Mouse (Mus musculus): ENCODE results near the gene Gpr108. TPM values are rescaled to one million over a fixed set of nuclear protein-coding genes. Genes with fewer than 3 reads are reported as not detected.

Gpr108 gene
- polyA plus RNA-seq, 1 experiment from 2014 or later = 16.2 TPM

- Histone ChIP-seq H3K27me3 (replicated peaks; ENCODE audit: control insufficient read depth, insufficient read depth, low read length) (no peaks in the 10 kb centered on the region), H3K9ac (ENCODE audit: low read depth, low read length) (no peak overlapping the region), H3K9me3 (ENCODE audit: control insufficient read depth) (no peaks in the 10 kb centered on the region), H3K4me1 (replicated peaks; ENCODE audit: control insufficient read depth, insufficient read depth, low read length) (peaks cover 6% of the 10 kb centered on the region; the same call in 1 of the 2 replicates), H3K4me2 (replicated peaks; ENCODE audit: low read depth) (peak overlapping the region; percentile 68), H3K36me3 (ENCODE audit: control insufficient read depth, insufficient read depth) (peaks cover 25% of the 10 kb centered on the region), H3K27ac (ENCODE audit: low read depth, low read length) (peak overlapping the region; percentile 94), H3K4me3 (ENCODE audit: low read depth, low read length) (no peak overlapping the region)
- TF ChIP-seq CTCF (IDR thresholded peaks at IDR 0.05; ENCODE audit: low read depth) = no peak
- ATAC-seq = no peak
- WGBS = 80% methylated on average over 1 of the region's 1 CpGs
These were observed 16.0 kb downstream of the Gpr108 start for GRCm38 (mm10) chr17:57232200-57232599.

GRCm38 (mm10) chr17:57231321-57231771, 16.9 kb downstream of the Gpr108 start:
- Histone ChIP-seq H3K27me3 (replicated peaks; ENCODE audit: control insufficient read depth, insufficient read depth, low read length) (no peaks in the 10 kb centered on the region), H3K9ac (ENCODE audit: low read depth, low read length) (no peak overlapping the region), H3K27ac (ENCODE audit: low read depth, low read length) (peak overlapping the region; percentile 46), H3K4me3 (ENCODE audit: low read depth, low read length) (no peak overlapping the region), H3K36me3 (ENCODE audit: control insufficient read depth, insufficient read depth) (peaks cover 16% of the 10 kb centered on the region), H3K4me2 (replicated peaks; ENCODE audit: low read depth) (no peak overlapping the region), H3K9me3 (ENCODE audit: control insufficient read depth) (no peaks in the 10 kb centered on the region), H3K4me1 (replicated peaks; ENCODE audit: control insufficient read depth, insufficient read depth, low read length) (peaks cover 6% of the 10 kb centered on the region; the same call in 1 of the 2 replicates)
- TF ChIP-seq CTCF (IDR thresholded peaks at IDR 0.05; ENCODE audit: low read depth) = no peak
- ATAC-seq = peak; percentile 22; the same call in 1 of the 2 replicates

- WGBS = 29% methylated on average over 6 of the region's 6 CpGs
- Histone ChIP-seq H3K27ac (ENCODE audit: low read depth, low read length) (no peak overlapping the region), H3K4me3 (ENCODE audit: low read depth, low read length) (no peak overlapping the region), H3K4me2 (replicated peaks; ENCODE audit: low read depth) (no peak overlapping the region), H3K27me3 (replicated peaks; ENCODE audit: control insufficient read depth, insufficient read depth, low read length) (no peaks in the 10 kb centered on the region), H3K4me1 (replicated peaks; ENCODE audit: control insufficient read depth, insufficient read depth, low read length) (peaks cover 6% of the 10 kb centered on the region; the same call in 1 of the 2 replicates), H3K9me3 (ENCODE audit: control insufficient read depth) (no peaks in the 10 kb centered on the region), H3K9ac (ENCODE audit: low read depth, low read length) (no peak overlapping the region), H3K36me3 (ENCODE audit: control insufficient read depth, insufficient read depth) (peaks cover 11% of the 10 kb centered on the region; the same call in 1 of the 2 replicates)
- TF ChIP-seq CTCF (IDR thresholded peaks at IDR 0.05; ENCODE audit: low read depth) = no peak
- ATAC-seq = no peak
These were observed 17.5 kb downstream of the Gpr108 start for GRCm38 (mm10) chr17:57230728-57231125.

GRCm38 (mm10) chr17:57229851-57230727, 18.2 kb downstream of the Gpr108 start:
- no peaks in the 10 kb centered on the region for H3K27me3 ChIP-seq (replicated peaks; ENCODE audit: control insufficient read depth, insufficient read depth, low read length)
- H3K4me1 ChIP-seq (replicated peaks; ENCODE audit: control insufficient read depth, insufficient read depth, low read length) = peaks cover 6% of the 10 kb centered on the region; the same call in 1 of the 2 replicates
- no peak for TF ChIP-seq CTCF (IDR thresholded peaks at IDR 0.05; ENCODE audit: low read depth)
- H3K36me3 ChIP-seq (ENCODE audit: control insufficient read depth, insufficient read depth) = peaks cover 10% of the 10 kb centered on the region; the same call in 1 of the 2 replicates
- H3K9ac ChIP-seq (ENCODE audit: low read depth, low read length) = no peak overlapping the region
- H3K27ac ChIP-seq (ENCODE audit: low read depth, low read length) = no peak overlapping the region
- no peak overlapping the region for H3K4me2 ChIP-seq (replicated peaks; ENCODE audit: low read depth)
- no peak for ATAC-seq
- H3K4me3 ChIP-seq (ENCODE audit: low read depth, low read length) = no peak overlapping the region
- no peaks in the 10 kb centered on the region for H3K9me3 ChIP-seq (ENCODE audit: control insufficient read depth)
- WGBS = 77% methylated on average over 15 of the region's 15 CpGs

GRCm38 (mm10) chr17:57228873-57229272, 19.4 kb downstream of the Gpr108 start:
- no peak overlapping the region for H3K9ac ChIP-seq (ENCODE audit: low read depth, low read length)
- no peak for TF ChIP-seq CTCF (IDR thresholded peaks at IDR 0.05; ENCODE audit: low read depth)
- no peaks in the 10 kb centered on the region for H3K27me3 ChIP-seq (replicated peaks; ENCODE audit: control insufficient read depth, insufficient read depth, low read length)
- no peak overlapping the region for H3K4me2 ChIP-seq (replicated peaks; ENCODE audit: low read depth)
- 87% methylated on average over 3 of the region's 3 CpGs for WGBS
- no peak overlapping the region for H3K4me3 ChIP-seq (ENCODE audit: low read depth, low read length)
- H3K36me3 ChIP-seq (ENCODE audit: control insufficient read depth, insufficient read depth) = no peaks in the 10 kb centered on the region
- no peak for ATAC-seq
- no peak overlapping the region for H3K27ac ChIP-seq (ENCODE audit: low read depth, low read length)
- H3K4me1 ChIP-seq (replicated peaks; ENCODE audit: control insufficient read depth, insufficient read depth, low read length) = peaks cover 6% of the 10 kb centered on the region; the same call in 1 of the 2 replicates
- H3K9me3 ChIP-seq (ENCODE audit: control insufficient read depth) = no peaks in the 10 kb centered on the region

GRCm38 (mm10) chr17:57228014-57228413, 20.2 kb downstream of the Gpr108 start, which contains the start of gene C3:
TSS of gene C3 (minus strand) at chr17:57228136.
- no peak within 1 kb of the TSS for H3K4me3 ChIP-seq (ENCODE audit: low read depth, low read length)
- H3K4me2 ChIP-seq (replicated peaks; ENCODE audit: low read depth) = no peak within 1 kb of the TSS
- no peak within 1 kb of the TSS for H3K27ac ChIP-seq (ENCODE audit: low read depth, low read length)
- H3K4me1 ChIP-seq (replicated peaks; ENCODE audit: control insufficient read depth, insufficient read depth, low read length) = peaks cover 6% of the 10 kb centered on the region; the same call in 1 of the 2 replicates
- H3K36me3 ChIP-seq (ENCODE audit: control insufficient read depth, insufficient read depth) = no peaks in the 10 kb centered on the region
- TF ChIP-seq CTCF (IDR thresholded peaks at IDR 0.05; ENCODE audit: low read depth) = no peak
- WGBS = 80% methylated on average over 3 of the region's 3 CpGs
- ATAC-seq = no peak
- H3K9ac ChIP-seq (ENCODE audit: low read depth, low read length) = no peak within 1 kb of the TSS
- H3K9me3 ChIP-seq (ENCODE audit: control insufficient read depth) = no peaks in the 10 kb centered on the region
- H3K27me3 ChIP-seq (replicated peaks; ENCODE audit: control insufficient read depth, insufficient read depth, low read length) = no peaks in the 10 kb centered on the region

Data from intestine, postnatal 0 days (tissue).